Mouse (Mus musculus): ENCODE data around the gene Grk3.

Gene Grk3

GRCm38 (mm10) chr5:113008496-113008895, 7.1 kb downstream of the Grk3 start:
- no peak for DNase-seq

- DNase-seq = no peak
Measured at GRCm38 (mm10) chr5:113006997-113007396, 8.6 kb downstream of the Grk3 start.

GRCm38 (mm10) chr5:113005941-113006391, 9.6 kb downstream of the Grk3 start:
- DNase-seq = peak; percentile 52 to 57

DNA sequence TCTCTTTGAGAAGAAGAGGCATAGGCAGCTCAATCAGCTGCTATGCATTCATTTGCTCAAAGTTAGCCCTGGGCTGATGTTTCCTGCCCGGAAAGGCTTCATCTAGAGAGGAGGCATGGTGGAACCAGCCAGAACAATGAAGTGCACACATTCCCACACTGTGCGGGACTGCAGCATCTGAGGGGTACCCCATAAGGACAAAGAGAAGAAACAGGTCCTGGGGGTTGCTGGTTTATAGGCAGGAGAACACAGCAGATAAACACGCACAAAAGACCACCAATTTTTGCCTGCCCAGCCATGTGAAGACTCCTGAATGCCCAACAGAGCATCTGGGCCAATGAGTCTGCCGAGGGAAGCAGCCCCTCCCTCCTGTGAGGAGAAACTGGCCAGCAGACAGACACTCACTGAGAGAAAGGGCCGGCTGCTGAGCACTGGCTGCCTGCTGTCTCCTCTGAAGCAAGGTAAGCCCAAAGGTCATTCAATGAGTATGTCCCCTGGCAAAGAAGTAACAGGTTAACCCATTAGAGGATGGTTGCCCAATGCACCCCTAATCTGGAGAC, 12.7 kb downstream of the Grk3 start:
- peak in 1 of 2 experiments; percentile 52 for DNase-seq

DNA sequence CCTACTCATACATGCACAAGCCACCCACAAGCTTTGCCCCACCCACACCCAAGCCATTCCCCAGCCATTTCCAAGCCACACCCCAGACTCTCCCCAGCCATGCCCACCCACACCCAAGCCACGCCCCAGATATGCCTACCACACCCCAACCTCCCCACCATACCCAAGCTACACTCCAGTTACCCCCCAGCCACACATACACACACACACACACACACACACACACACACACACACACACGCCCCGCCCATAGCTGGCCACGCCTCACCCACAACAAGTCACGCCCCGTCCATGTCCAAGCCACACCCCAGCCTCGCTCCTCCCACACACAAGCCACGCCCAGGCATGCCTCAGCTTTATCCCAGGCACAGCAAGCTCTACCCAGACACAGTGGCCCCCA, 16.4 kb downstream of the Grk3 start:
- DNase-seq = no peak

GRCm38 (mm10) chr5:112997516-112998186, 17.9 kb downstream of the Grk3 start:
- no peak for DNase-seq

DNA sequence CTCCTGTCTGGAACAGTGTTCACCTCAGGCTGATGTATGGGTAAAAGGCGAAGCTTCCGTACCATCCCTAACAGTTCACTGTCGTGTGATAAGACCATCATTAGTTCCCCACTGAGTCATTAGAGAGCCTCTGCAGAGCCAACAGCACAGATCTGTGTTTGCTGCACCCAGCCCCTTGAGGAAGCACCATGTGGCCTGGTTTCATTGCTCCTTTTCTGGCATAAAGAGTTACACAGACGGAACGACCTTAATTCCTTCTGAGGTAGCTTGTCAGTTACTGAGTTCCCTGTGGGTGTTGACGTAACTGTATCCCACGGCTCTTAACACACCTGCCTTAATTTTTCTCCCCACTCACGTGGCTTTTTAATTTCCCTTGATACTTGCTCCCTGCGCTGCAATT, 24.3 kb downstream of the Grk3 start:
- no peak for DNase-seq

GRCm38 (mm10) chr5:112981931-112982330, 33.7 kb downstream of the Grk3 start:
- no peak for DNase-seq

DNA sequence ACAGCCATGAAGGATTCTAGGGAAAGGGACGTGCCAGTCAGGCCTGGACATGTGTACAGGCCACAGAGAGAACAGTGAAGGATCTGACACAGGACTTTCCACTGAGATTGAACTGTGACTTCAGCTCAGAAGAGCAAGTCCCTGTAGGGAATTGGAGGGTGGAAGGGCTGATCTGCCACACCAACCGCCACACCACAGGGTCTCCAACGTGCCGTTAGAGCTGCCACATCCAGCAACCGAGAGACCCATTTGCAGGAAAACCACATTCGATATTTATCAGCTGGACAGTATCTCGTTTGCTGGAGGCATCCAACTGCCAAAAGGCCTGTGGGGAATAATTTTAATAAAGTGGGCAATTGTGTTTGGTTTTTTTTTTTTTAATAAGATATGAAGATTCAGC, 35.9 kb downstream of the Grk3 start:
- DNase-seq = no peak

- DNase-seq = no peak
Measured at GRCm38 (mm10) chr5:112979195-112979594, 36.4 kb downstream of the Grk3 start.

DNA sequence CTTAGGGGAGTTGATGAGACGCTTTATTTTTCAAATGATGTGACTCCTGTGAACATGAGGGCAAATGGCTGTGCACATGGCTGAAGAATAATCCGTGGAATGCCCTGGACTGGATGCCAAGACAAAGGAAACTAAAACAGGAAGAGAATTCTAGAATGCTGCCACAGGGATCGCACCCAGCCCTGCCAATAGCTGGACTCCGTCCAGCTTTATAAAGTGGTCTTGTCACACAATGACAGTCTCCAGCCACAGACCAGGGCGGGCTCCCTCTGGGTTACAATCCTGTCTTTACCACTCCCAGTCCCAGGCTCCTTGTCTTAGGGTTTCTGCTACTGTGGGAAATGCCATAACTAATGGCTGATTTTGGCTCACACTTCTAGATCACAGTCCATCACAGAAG, 38.5 kb downstream of the Grk3 start:
- DNase-seq = no peak

DNA sequence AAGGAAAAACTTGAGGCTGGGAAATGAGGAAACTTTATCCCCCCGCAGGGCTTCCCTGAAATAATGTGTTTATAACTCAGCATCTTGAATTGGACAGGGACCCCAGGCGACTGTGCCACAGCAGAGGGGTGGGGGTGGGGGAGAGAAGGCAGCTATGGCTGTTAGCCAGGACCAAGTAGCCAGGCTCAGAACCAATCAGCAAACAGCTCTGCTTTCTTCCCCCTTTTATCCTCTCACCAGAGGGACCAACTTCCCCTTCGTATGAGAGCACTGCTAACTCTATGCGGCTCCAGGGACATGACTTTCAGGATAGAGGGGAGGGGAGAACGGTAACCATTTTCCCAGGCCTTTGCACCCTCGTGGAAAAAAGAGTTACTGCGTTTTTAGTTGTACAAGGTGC, 42.0 kb downstream of the Grk3 start:
- no peak for DNase-seq

GRCm38 (mm10) chr5:112972297-112972696, 43.3 kb downstream of the Grk3 start:
- DNase-seq = no peak

- no peak for DNase-seq
Measured at GRCm38 (mm10) chr5:112963495-112963894, 52.1 kb downstream of the Grk3 start.

GRCm38 (mm10) chr5:112962166-112962565, 53.4 kb downstream of the Grk3 start:
- no peak for DNase-seq

GRCm38 (mm10) chr5:112960911-112961310, 54.7 kb downstream of the Grk3 start:
- DNase-seq = no peak

DNA sequence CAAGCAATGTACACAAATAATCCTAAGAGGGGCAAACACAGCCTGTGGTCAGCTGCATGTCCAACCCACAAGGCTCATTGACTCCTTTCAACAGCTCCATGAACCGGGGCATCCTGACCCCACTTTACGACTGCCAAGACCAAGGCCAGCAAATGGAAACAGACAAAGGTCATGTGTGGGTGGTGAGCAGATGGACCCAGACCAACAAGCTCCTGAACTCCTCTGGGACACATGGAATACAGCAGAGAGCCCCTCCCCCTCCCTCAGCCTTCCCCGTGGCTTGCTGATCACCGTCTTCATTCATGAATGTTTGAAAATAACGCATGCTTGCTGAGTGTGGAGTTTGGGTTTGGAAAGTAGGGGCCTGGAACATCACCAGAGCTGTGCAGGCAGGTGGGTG, 57.3 kb downstream of the Grk3 start:
- no peak for DNase-seq

- DNase-seq = no peak
Measured at GRCm38 (mm10) chr5:112956841-112957240, 58.8 kb downstream of the Grk3 start.

- DNase-seq = no peak
Measured at GRCm38 (mm10) chr5:112956368-112956767, 59.2 kb downstream of the Grk3 start.

- DNase-seq = no peak
Measured at GRCm38 (mm10) chr5:112950847-112951246, 64.7 kb downstream of the Grk3 start.

DNA sequence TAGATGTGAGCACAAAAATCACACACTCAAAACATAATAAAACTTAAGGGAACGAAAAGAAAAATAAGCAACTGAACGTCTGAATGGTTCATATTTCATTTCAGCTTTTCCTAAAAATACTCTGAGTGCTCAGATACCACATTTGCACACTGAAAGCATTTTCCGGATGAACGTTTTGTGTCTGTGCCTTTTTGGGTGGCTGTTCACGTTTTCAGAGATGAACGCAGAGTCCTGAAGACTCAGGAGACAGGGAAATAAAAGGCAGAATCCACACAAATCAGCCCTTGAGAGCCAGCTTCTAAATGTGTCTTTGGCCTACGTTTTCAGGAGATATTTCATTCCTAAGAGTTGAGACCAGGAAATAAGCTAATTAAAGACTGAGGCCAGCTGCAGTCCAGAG, 69.7 kb downstream of the Grk3 start:
- no peak for DNase-seq

DNA sequence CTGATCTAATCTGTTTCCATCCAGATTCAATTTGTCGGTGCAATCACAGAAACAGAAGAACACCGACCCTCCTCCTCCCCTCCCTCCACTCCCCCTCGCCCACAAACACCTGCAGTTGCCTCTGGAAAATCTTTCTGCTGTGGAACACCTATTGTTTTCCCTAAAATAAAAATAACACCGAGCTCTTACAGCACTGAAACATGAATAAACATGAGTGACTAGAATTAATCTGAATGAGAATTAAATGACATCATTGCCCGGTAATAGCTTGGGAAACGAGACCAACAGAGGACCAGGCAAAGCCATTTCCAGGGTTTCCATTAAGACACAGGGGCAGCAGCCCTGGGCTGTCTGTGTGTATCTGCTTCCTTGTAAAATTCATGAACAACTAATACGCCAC, 73.3 kb downstream of the Grk3 start:
- DNase-seq = no peak

DNA sequence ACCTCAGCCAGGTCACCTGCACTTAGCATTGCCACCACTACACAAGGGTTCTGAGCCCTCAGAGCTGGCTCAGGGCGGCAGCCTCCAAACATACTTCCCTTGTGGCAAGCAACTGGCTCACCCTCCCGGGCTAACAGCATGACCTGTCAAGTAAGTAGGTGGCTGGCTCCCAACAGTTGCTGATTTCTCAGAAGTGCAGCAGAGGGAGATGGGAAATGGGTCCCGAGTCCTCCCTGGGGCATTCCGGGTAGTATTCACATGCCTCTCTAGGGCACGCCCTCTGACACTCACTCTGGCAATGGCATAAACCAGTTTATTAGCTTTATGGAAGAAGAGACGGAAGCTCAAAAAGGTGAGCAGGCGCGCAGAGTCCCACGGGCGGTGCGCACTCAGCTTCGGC, 74.6 kb downstream of the Grk3 start:
- no peak for DNase-seq

- no peak for DNase-seq
Measured at GRCm38 (mm10) chr5:112936632-112937031, 79.0 kb downstream of the Grk3 start.

- no peak for DNase-seq
Measured at GRCm38 (mm10) chr5:112935436-112935835, 80.2 kb downstream of the Grk3 start.
